Mouse (Mus musculus) midbrain, embryonic 15.5 days (tissue): ENCODE data around the gene Mns1. TPM values are rescaled to one million over a fixed set of nuclear protein-coding genes. Genes with fewer than 3 reads are reported as not detected.

Experiments
- ATAC-seq: fragments of 200-750 bp; cut with Nextera tagmentation; replicated peaks from 2 replicates; pipeline ENCODE4 v1.8.0; 2017; ENCODE audit warnings: moderate TSS enrichment
- H3K27ac ChIP-seq: fragments of 300-500 bp; sonication (generic); 2 replicates; pipeline ENCODE4 v1.5.1; 2015; ENCODE audit warnings: mild to moderate bottlenecking, inconsistent platforms
- H3K27me3 ChIP-seq: fragments of 300-500 bp; sonication (generic); replicated peaks from 2 replicates; pipeline ENCODE4 v1.6.1; 2015; ENCODE audit warnings: inconsistent platforms
- H3K36me3 ChIP-seq: fragments of 300-500 bp; sonication (generic); replicated peaks from 2 replicates; pipeline ENCODE4 v1.6.1; 2015; ENCODE audit warnings: inconsistent platforms
- H3K4me1 ChIP-seq: fragments of 300-500 bp; sonication (generic); 2 replicates; pipeline ENCODE4 v1.6.1; 2015; ENCODE audit warnings: inconsistent platforms
- H3K4me2 ChIP-seq: fragments of 300-500 bp; sonication (generic); 2 replicates; pipeline ENCODE4 v1.6.1; 2015; ENCODE audit warnings: inconsistent platforms, mild to moderate bottlenecking, moderate library complexity
- H3K4me3 ChIP-seq: fragments of 300-500 bp; sonication (generic); 2 replicates; pipeline ENCODE4 v1.5.1; 2015; ENCODE audit warnings: mild to moderate bottlenecking, inconsistent platforms
- H3K9ac ChIP-seq: fragments of 300-500 bp; sonication (generic); 2 replicates; pipeline ENCODE4 v1.6.1; 2015; ENCODE audit warnings: mild to moderate bottlenecking, inconsistent platforms
- H3K9me3 ChIP-seq: fragments of 300-500 bp; sonication (generic); 2 replicates; pipeline ENCODE4 v1.6.1; 2016; ENCODE audit warnings: inconsistent platforms
- WGBS: fragments of 180-500 bp; shearing (Covaris S2); methylation state at CpG from one replicate; pipeline ENCODE4 v1.1.7; 2015; ENCODE audit warnings: mixed read lengths; 5-methylcytosine and 5-hydroxymethylcytosine counted together
- polyA plus RNA-seq: library from polyadenylated mRNA; unstranded; fragments of >200 nt; fragmentation: Nextera tagmentation; extraction: Ambion mirVana; gene quantifications from 2 replicates; pipeline ENCODE4 v1.2.1, GENCODE M21; 2015

The Mns1 gene
- polyA plus RNA-seq, 1 experiment from 2014 or later = 7.4 TPM

GRCm38 (mm10) chr9:72460767-72461166 lies 23.0 kb downstream of the Mns1 start:
- Histone ChIP-seq H3K27ac (no peak overlapping the region), H3K27me3 (no peaks in the 10 kb centered on the region), H3K4me3 (no peak overlapping the region), H3K9ac (no peak overlapping the region), H3K9me3 (no peaks in the 10 kb centered on the region), H3K4me1 (no peaks in the 10 kb centered on the region), H3K36me3 (peaks cover 3% of the 10 kb centered on the region; the same call in 1 of the 2 replicates), H3K4me2 (no peak overlapping the region)
- ATAC-seq = no peak
- whole genome bisulfite sequencing = 87% methylated on average over 3 of the region's 3 CpGs

DNA sequence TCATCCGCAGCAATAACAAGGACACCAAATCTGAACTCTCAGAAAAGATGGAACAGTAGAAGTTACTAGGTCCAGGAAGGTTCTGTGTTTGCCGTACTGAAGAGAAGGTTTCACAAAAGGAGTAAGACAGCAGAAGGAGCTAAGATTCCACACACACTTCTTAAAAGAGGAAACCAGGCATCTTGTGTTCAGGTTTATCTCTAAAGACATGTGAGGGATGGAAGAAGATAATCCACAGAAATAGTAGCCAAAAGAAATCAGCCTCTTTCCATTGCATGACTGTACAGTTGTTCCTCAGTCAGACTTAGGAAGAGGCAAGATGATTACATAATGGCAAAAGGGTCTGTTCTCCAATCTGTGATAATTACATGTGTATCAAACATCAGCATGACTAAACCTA lies 24.6 kb downstream of the Mns1 start:
- Histone ChIP-seq H3K4me1 (no peaks in the 10 kb centered on the region), H3K36me3 (peaks cover 3% of the 10 kb centered on the region; the same call in 1 of the 2 replicates), H3K4me3 (no peak overlapping the region), H3K9me3 (no peaks in the 10 kb centered on the region), H3K4me2 (no peak overlapping the region), H3K9ac (no peak overlapping the region), H3K27me3 (no peaks in the 10 kb centered on the region), H3K27ac (no peak overlapping the region)
- 95% methylated on average over 2 of the region's 2 CpGs for WGBS
- ATAC-seq = no peak

DNA sequence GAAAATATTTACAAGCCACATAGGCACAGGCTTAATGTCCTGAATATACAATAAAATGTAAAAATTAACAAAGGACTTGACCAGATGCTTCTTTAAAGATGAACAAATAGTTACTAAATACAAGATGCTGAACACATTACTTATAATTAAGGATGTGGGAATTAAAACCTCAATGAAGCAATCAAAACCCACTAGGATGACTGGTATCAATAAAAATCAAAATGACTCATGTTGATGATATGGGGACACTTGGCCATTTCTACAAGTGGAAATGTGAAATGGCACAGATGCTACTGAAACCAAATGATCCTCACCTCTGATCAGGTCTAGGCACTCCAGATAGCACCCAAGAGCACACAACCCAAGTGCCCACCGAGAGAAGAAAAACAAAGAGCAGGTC lies 27.0 kb downstream of the Mns1 start:
- Histone ChIP-seq H3K27ac (no peak overlapping the region), H3K9me3 (no peaks in the 10 kb centered on the region), H3K4me2 (no peak overlapping the region), H3K4me3 (no peak overlapping the region), H3K9ac (no peak overlapping the region), H3K4me1 (no peaks in the 10 kb centered on the region), H3K27me3 (no peaks in the 10 kb centered on the region), H3K36me3 (peaks cover 3% of the 10 kb centered on the region; the same call in 1 of the 2 replicates)
- 95% methylated on average over 1 of the region's 1 CpGs for WGBS
- no peak for ATAC-seq

DNA sequence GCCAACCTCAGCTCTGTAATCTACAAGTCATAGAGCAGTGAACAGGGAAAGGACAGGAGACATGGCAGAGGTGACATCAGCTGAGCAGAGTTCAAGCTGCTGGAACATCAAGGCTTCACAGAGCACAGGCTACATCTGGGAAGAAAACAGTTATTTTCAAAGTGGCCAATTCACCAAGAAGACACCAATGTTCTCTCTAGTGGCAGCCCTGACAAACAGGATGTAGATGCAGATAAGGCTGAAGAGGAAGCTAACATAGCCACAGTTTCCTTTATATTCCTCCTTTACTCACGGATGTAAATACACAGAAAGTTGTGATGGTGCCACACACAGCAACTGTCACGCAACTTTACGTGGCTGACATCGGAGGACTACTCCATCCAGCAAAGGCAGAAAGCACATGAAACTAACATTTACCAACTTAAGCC lies 28.0 kb downstream of the Mns1 start:
- H3K9ac ChIP-seq = no peak overlapping the region
- 0 out of 2 replicates have a peak, but pooled peaks cover 3% of the 10 kb centered on the region for H3K36me3 ChIP-seq
- no peaks in the 10 kb centered on the region for H3K27me3 ChIP-seq
- H3K4me3 ChIP-seq = no peak overlapping the region
- no peak overlapping the region for H3K27ac ChIP-seq
- no peak overlapping the region for H3K4me2 ChIP-seq
- ATAC-seq = no peak
- no peaks in the 10 kb centered on the region for H3K9me3 ChIP-seq
- WGBS = 88% methylated on average over 4 of the region's 4 CpGs
- H3K4me1 ChIP-seq = no peaks in the 10 kb centered on the region

DNA sequence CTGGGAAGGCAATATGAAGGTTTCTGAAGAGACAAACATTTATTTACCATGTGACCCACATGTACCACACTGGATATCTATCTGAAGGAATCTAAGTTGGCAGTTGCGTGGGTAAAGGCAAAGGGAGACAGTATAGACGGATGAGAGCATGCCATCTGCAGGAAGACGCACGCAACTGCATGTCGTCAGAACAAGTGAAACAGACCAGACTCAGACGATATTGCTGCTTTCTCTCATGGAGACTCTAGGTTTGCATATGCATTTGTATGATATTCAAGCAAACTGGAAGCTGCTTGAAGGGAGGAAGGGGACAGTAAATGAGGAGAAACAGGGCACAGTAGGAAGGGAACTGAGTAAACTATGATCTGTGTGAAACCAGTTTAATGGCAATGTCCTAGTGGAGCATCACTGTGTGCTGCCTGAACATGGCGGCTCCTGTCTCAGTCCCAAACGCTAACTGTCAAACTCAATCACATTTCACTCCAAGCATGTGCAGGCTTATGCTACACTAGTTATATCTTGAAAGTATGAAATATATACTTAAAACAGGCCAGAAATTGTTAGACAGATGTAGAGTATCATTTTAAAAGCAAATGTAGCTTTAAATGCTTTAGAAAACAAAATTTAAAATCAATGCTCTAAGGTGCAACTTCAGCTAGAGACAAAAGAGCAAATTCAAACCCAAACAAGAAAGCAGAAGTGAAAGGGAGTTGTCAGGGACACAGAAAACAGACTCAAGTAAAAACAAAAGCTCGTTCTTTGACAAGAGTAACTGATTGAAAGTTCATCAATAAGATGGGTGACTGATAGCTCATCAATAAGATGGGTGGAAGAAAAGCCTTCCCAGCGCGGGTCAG lies 30.0 kb downstream of the Mns1 start:
- no peaks in the 10 kb centered on the region for H3K27me3 ChIP-seq
- WGBS = 71% methylated on average over 11 of the region's 11 CpGs

GRCm38 (mm10) chr9:72468616-72469015 lies 30.8 kb downstream of the Mns1 start:
- Histone ChIP-seq H3K27me3 (no peaks in the 10 kb centered on the region), H3K4me3 (no peak overlapping the region), H3K9ac (no peak overlapping the region), H3K4me2 (no peak overlapping the region), H3K36me3 (0 out of 2 replicates have a peak, but pooled peaks cover 6% of the 10 kb centered on the region), H3K27ac (no peak overlapping the region), H3K4me1 (no peaks in the 10 kb centered on the region), H3K9me3 (no peaks in the 10 kb centered on the region)
- no peak for ATAC-seq
- 93% methylated on average over 10 of the region's 10 CpGs for WGBS

More for the DNA sequence above, 30.0 kb downstream of the Mns1 start:
- no peak overlapping the region for H3K9ac ChIP-seq
- H3K4me3 ChIP-seq = no peak overlapping the region
- no peak overlapping the region for H3K27ac ChIP-seq
- H3K4me1 ChIP-seq = no peaks in the 10 kb centered on the region
- H3K4me2 ChIP-seq = no peak overlapping the region
- no peaks in the 10 kb centered on the region for H3K9me3 ChIP-seq
- ATAC-seq = no peak
- 0 out of 2 replicates have a peak, but pooled peaks cover 4% of the 10 kb centered on the region for H3K36me3 ChIP-seq

DNA sequence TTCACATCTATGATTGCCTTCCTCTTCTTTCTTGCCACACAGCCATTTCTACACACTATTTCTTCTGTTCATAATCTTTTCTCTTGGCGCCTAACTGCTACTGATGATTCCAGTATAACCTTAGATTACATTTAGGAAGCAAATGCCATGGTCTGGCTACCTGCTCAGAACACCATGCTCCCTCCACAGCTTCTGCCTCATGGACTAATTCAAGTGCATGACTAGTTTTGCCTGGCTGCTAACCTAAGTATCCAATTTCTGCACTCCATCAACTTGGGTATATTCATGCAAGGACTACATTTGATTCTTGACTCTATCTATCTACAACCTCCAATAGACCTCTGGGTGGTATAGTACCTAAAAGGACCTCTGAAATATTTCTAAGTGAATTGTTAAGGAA lies 32.0 kb downstream of the Mns1 start:
- H3K4me2 ChIP-seq = no peak overlapping the region
- H3K27me3 ChIP-seq = no peaks in the 10 kb centered on the region
- no peak overlapping the region for H3K27ac ChIP-seq
- H3K4me1 ChIP-seq = no peaks in the 10 kb centered on the region
- no peak for ATAC-seq
- H3K36me3 ChIP-seq = 0 out of 2 replicates have a peak, but pooled peaks cover 6% of the 10 kb centered on the region
- no peak overlapping the region for H3K9ac ChIP-seq
- 100% methylated on average over 1 of the region's 1 CpGs for WGBS
- no peak overlapping the region for H3K4me3 ChIP-seq
- H3K9me3 ChIP-seq = no peaks in the 10 kb centered on the region

GRCm38 (mm10) chr9:72475511-72475910 lies 37.7 kb downstream of the Mns1 start:
- no peaks in the 10 kb centered on the region for H3K27me3 ChIP-seq
- no peak overlapping the region for H3K9ac ChIP-seq
- 0 out of 2 replicates have a peak, but pooled peaks cover 15% of the 10 kb centered on the region for H3K36me3 ChIP-seq
- H3K4me1 ChIP-seq = no peaks in the 10 kb centered on the region
- no peaks in the 10 kb centered on the region for H3K9me3 ChIP-seq
- H3K27ac ChIP-seq = no peak overlapping the region
- H3K4me3 ChIP-seq = no peak overlapping the region
- H3K4me2 ChIP-seq = no peak overlapping the region
- WGBS = 92% methylated on average over 9 of the region's 9 CpGs
- ATAC-seq = no peak

DNA sequence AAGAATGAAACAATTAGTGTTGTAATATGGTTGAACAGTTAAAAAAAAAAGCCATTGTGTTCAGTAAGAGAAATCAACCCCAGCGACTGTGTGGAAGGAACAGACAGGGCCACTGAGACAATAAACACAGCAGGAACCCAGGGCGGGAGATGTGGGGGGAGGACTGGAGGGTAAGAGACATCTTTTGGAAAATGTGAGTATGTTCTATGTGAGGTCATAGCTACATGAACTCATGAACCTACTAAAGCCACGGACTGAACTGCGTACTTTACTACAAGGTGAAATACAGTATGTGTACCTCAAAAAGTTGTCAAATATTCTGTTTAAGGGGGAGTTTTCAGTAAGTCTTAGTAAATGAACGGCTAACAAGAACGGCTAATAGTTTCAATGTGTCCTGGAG lies 39.5 kb downstream of the Mns1 start:
- H3K9ac ChIP-seq = no peak overlapping the region
- H3K36me3 ChIP-seq = peaks cover 19% of the 10 kb centered on the region; the same call in 1 of the 2 replicates
- H3K27me3 ChIP-seq = no peaks in the 10 kb centered on the region
- no peaks in the 10 kb centered on the region for H3K9me3 ChIP-seq
- H3K4me1 ChIP-seq = no peaks in the 10 kb centered on the region
- WGBS = 84% methylated on average over 6 of the region's 6 CpGs
- no peak overlapping the region for H3K4me2 ChIP-seq
- no peak overlapping the region for H3K4me3 ChIP-seq
- ATAC-seq = no peak
- no peak overlapping the region for H3K27ac ChIP-seq

GRCm38 (mm10) chr9:72479276-72479675 lies 41.5 kb downstream of the Mns1 start:
- 83% methylated on average over 1 of the region's 1 CpGs for WGBS
- Histone ChIP-seq H3K36me3 (peaks cover 14% of the 10 kb centered on the region; the same call in 1 of the 2 replicates), H3K4me1 (no peaks in the 10 kb centered on the region), H3K9me3 (no peaks in the 10 kb centered on the region), H3K4me3 (no peak overlapping the region), H3K27me3 (no peaks in the 10 kb centered on the region), H3K27ac (no peak overlapping the region), H3K4me2 (no peak overlapping the region), H3K9ac (no peak overlapping the region)
- ATAC-seq = no peak

GRCm38 (mm10) chr9:72488523-72488922 lies 50.7 kb downstream of the Mns1 start:
- H3K27ac ChIP-seq = no peak overlapping the region
- H3K27me3 ChIP-seq = no peaks in the 10 kb centered on the region
- peaks cover 15% of the 10 kb centered on the region; the same call in 1 of the 2 replicates for H3K4me1 ChIP-seq
- H3K4me2 ChIP-seq = no peak overlapping the region
- no peak overlapping the region for H3K9ac ChIP-seq
- no peak for ATAC-seq
- no peak overlapping the region for H3K4me3 ChIP-seq
- H3K9me3 ChIP-seq = no peaks in the 10 kb centered on the region
- H3K36me3 ChIP-seq = no peaks in the 10 kb centered on the region

GRCm38 (mm10) chr9:72489131-72489530 lies 51.3 kb downstream of the Mns1 start:
- Histone ChIP-seq H3K4me2 (no peak overlapping the region), H3K4me1 (peaks cover 15% of the 10 kb centered on the region; the same call in 1 of the 2 replicates), H3K27me3 (no peaks in the 10 kb centered on the region), H3K9ac (no peak overlapping the region), H3K27ac (no peak overlapping the region), H3K4me3 (no peak overlapping the region), H3K9me3 (no peaks in the 10 kb centered on the region), H3K36me3 (no peaks in the 10 kb centered on the region)
- 94% methylated on average over 5 of the region's 5 CpGs for WGBS
- ATAC-seq = no peak
